Mouse (Mus musculus): ENCODE measurements around the gene Lrrc8c. TPM values are rescaled to one million over a fixed set of nuclear protein-coding genes. Genes with fewer than 3 reads are reported as not detected.

Gene Lrrc8c
- total RNA-seq, 4 experiments from 2014 or later: 16.8 to 28.0 (median 24.5) TPM

DNA sequence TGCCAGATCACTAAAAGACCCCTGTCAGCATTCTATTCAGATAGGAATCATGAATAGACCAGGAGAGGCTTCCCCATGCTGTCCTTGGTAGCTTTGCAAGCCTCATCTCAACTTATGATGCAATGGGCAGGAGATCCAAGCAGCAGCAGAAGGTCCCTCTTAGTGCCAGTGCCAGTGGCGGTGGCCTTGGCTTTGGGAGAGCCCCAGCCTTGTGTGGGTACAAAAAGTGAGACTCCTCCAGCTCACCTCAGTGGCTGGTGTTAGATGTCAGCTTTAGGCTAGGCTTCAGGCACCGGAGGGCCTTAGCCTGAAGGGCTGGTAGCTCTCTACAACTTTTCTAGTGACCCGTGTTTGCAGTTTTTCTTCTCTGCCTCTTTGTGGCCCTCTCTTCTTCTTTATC lies 18.1 kb upstream of the Lrrc8c start:
- DNase-seq: peak; percentile 44

- no peak for DNase-seq
Observed at GRCm38 (mm10) chr5:105508813-105509212, 10.4 kb upstream of the Lrrc8c start.

- DNase-seq: no peak
Observed at GRCm38 (mm10) chr5:105512297-105512696, 6.9 kb upstream of the Lrrc8c start.

DNA sequence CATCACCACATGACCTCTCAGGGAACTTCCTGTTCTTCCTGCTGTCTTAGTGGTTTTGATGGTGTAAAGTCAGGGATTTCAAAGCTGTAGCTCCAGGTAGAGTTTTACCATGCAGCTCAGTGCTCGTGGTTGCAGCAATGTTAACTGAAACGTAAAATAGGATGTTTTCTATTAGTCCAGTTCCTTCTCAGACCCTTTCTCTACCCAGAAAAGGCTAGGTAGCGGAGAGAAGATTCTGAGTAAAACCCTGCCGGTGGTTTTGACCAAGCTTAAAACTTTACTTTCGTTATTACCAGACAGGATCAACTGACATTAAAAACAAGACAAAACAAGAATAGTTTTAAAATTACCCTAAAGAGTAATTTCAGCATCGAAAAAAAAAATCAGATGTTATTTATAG lies 3.7 kb upstream of the Lrrc8c start:
- no peak for DNase-seq

GRCm38 (mm10) chr5:105516290-105516689 lies 2.9 kb upstream of the Lrrc8c start:
- DNase-seq: no peak

GRCm38 (mm10) chr5:105517992-105518625 lies 1.1 kb upstream of the Lrrc8c start:
- no peak for DNase-seq

- no peak for DNase-seq
Observed at GRCm38 (mm10) chr5:105518626-105519095, 527 bp upstream of the Lrrc8c start.

GRCm38 (mm10) chr5:105519976-105520300 lies 750 bp downstream of the Lrrc8c start:
- DNase-seq: no peak

GRCm38 (mm10) chr5:105520442-105520965 lies 1.3 kb downstream of the Lrrc8c start:
- no peak for DNase-seq

DNA sequence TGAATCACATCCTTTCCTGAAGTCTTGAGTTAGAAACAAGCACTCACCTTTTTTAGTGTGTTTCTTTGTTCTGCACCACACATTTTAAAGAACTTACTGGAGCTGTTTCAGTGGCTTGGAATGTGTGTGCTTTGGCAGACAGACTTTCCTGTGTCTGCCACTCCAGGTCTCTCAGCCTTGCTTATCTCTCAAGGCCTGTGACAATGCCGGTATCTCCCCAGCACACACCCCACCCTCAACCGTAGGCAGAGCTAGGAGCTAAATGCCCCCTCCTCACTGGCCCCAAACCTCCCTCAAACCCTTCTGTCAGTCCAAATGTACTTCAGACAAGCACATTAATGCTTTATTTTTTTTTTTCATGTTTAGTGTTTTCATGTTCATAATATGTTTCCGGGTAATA lies 4.3 kb downstream of the Lrrc8c start:
- DNase-seq: no peak

- no peak for DNase-seq
Observed at GRCm38 (mm10) chr5:105525004-105525403, 5.8 kb downstream of the Lrrc8c start.

GRCm38 (mm10) chr5:105526107-105526645 lies 7.0 kb downstream of the Lrrc8c start:
- no peak for DNase-seq

DNA sequence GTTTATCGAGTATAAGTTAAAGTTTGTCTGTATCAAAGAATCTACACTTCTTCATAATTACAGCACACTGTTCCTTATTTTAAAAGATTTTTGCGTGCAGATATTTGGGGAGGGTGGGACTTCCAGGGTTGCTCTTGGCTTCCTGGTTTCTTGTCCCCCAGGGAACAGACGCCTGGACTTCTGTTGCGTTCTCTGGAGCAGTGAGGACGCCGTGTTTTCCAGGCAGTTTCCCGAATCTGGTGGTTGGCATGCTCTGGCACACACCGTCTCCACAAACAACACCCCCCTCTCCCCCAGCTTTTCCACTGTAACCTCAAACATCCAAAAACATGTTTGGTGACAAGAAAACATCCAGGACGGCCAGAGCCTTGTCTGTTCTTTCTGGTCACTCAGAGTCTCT lies 7.6 kb downstream of the Lrrc8c start:
- no peak for DNase-seq

GRCm38 (mm10) chr5:105527477-105528331 lies 8.5 kb downstream of the Lrrc8c start:
- peak; percentile 60 for DNase-seq

GRCm38 (mm10) chr5:105530576-105530975 lies 11.4 kb downstream of the Lrrc8c start:
- no peak for DNase-seq

- no peak for DNase-seq
Observed at GRCm38 (mm10) chr5:105535186-105535585, 16.0 kb downstream of the Lrrc8c start.

GRCm38 (mm10) chr5:105536172-105536571 lies 17.0 kb downstream of the Lrrc8c start:
- DNase-seq: no peak

- no peak for DNase-seq
Observed at GRCm38 (mm10) chr5:105537101-105537723, 18.0 kb downstream of the Lrrc8c start.

DNA sequence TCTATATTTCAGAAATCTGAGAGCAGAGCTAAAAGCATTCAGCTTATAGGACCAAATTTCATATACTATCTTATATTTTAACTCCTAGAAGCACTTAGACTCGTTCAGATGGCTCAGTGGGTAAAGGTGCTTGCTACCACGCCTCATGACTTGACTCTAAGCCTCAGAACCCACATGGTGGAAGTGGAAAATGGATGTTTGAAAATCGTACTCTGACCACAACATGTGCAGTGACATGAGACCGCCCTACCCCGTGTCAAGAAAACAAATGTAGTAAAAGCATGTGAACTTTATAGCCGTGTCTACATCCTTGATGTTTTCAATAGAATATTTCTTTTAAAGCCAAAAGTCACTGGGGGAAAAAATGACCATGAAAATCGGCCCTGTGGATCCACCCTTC lies 21.9 kb downstream of the Lrrc8c start:
- DNase-seq: no peak

- DNase-seq: no peak
Observed at GRCm38 (mm10) chr5:105545126-105545525, 25.9 kb downstream of the Lrrc8c start.

DNA sequence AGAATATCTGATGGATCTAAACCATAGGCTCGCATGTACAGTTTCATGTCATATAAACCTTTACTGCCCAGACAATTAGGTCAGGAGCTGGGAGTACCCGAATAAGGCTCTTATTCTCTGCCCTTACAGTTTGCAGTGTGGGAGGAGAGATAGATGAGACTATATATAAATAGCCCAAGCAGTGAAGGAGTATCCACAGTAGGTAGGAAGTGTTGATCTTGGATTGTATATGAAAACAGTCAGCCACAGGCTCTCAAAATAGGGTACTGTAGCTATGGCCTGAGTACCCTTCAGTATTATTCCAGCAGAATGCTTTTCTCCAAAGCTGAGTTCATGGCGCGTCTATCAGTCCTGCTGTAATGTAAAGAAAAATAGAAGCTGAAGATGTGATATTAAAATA lies 27.9 kb downstream of the Lrrc8c start:
- no peak for DNase-seq

GRCm38 (mm10) chr5:105551808-105552207 lies 32.6 kb downstream of the Lrrc8c start:
- DNase-seq: no peak

GRCm38 (mm10) chr5:105556291-105556690 lies 37.1 kb downstream of the Lrrc8c start:
- no peak for DNase-seq

All from adrenal gland, adult 8-10 months (tissue).